Mouse (Mus musculus) colon, adult 2 months (tissue): ENCODE data around the gene Pkhd1. TPM values are rescaled to one million over a fixed set of nuclear protein-coding genes. Genes with fewer than 3 reads are reported as not detected.

Source experiments
- polyA plus RNA-seq: library from polyadenylated mRNA; depleted of rRNA; stranded (reverse); fragments of >200 nt; gene quantifications from 2 replicates; pipeline ENCODE4 v1.2.3, GENCODE M21; 2012; rRNA removed

Gene Pkhd1
- 0.31 and 0.38 TPM in 2 replicates for polyA plus RNA-seq

GRCm38 (mm10) chr1:20617849-20618530, at the start of gene Pkhd1:
Gene Pkhd1, minus strand, starts transcription at chr1:20618064.

Other genes starting within 250 kb of the Pkhd1 start
- gene Il17a, start 112.8 kb upstream of the Pkhd1 start, polyA plus RNA-seq, result not detected in 2 replicates
- 0.22 TPM in 1 of 2 replicates, not detected in the other for gene Il17f, start 172.6 kb upstream of the Pkhd1 start, polyA plus RNA-seq
- 7.8 and 8.2 TPM in 2 replicates for gene Mcm3, start 202.2 kb upstream of the Pkhd1 start, polyA plus RNA-seq